Mouse (Mus musculus) embryonic fibroblast, embryonic 13.5 days (primary cell): ENCODE results near the gene Cacna2d1. TPM values are rescaled to one million over a fixed set of nuclear protein-coding genes. Genes with fewer than 3 reads are reported as not detected.
A peak's percentile ranks its signal among the peaks of the same experiment; 100 is the strongest.

Experiments
- H3K27ac ChIP-seq: 2 replicates; pipeline ENCODE4 v1.5.1; 2012; ENCODE audit warnings: low read length, control low read depth, inconsistent platforms; ENCODE audit not compliant: insufficient read depth
- H3K4me1 ChIP-seq: 2 replicates; pipeline ENCODE4 v1.6.1; 2011; ENCODE audit warnings: low read length; ENCODE audit not compliant: control insufficient read depth, insufficient read depth
- H3K4me3 ChIP-seq: 2 replicates; pipeline ENCODE4 v1.5.1; 2011; ENCODE audit warnings: mild to moderate bottlenecking, control low read depth, low read length; ENCODE audit not compliant: insufficient read depth
- CTCF ChIP-seq: IDR thresholded peaks from 2 replicates; pipeline ENCODE4 v1.5.1; 2011; ENCODE audit warnings: mild to moderate bottlenecking, control low read depth, low read length, moderate library complexity, borderline replicate concordance; ENCODE audit not compliant: insufficient read depth
- POLR2A ChIP-seq: IDR thresholded peaks from 2 replicates; pipeline ENCODE4 v1.6.1; 2011; ENCODE audit warnings: low read depth, mild to moderate bottlenecking, control low read depth, low read length, moderate library complexity
- polyA plus RNA-seq: library from polyadenylated mRNA; stranded (reverse); fragments of >200 nt; gene quantifications from 2 replicates; pipeline ENCODE4 v1.2.4, GENCODE M21; 2011; ENCODE audit warnings: low read depth; ENCODE audit not compliant: missing spikeins, insufficient read length

The Cacna2d1 gene
- 49.3 and 55.7 TPM in 2 replicates for polyA plus RNA-seq

- peak within 1 kb of the TSS; percentile 81 for H3K4me3 ChIP-seq
- peak; percentile 65 for TF ChIP-seq POLR2A
- no peak for TF ChIP-seq CTCF
- H3K27ac ChIP-seq = no peak within 1 kb of the TSS
- H3K4me1 ChIP-seq = no peaks in the 10 kb centered on the region
These were observed at the start of gene Cacna2d1 for GRCm38 (mm10) chr5:15934376-15935233. TSS of gene Cacna2d1 (plus strand) at chr5:15934691.

DNA sequence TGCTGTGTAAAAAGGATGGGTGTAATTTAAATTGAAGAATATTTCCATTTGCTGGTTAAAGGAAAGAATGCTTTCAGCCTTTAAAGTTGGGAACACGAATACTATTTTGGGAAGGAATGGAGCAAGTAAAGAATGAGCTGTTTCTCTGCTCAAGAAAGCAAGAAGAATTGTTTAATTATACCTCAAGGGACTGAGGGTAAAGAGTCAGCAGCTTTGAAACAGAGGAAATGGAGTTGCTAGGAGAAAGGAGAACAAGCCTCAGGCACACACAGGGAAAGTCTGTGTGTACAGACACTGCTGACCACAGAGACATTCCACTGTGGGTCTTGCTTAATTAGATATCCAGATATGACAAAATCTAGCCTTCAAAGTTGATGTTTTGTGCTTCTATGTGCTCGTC, 39.4 kb upstream of the Cacna2d1 start:
- H3K4me3 ChIP-seq = no peak overlapping the region
- H3K27ac ChIP-seq = no peak overlapping the region
- TF ChIP-seq POLR2A (no peak), CTCF (no peak)
- H3K4me1 ChIP-seq = no peaks in the 10 kb centered on the region

- TF ChIP-seq POLR2A (no peak), CTCF (no peak)
- H3K4me1 ChIP-seq = no peaks in the 10 kb centered on the region
- no peak overlapping the region for H3K4me3 ChIP-seq
- no peak overlapping the region for H3K27ac ChIP-seq
These were observed 37.8 kb upstream of the Cacna2d1 start for GRCm38 (mm10) chr5:15896706-15897105.

DNA sequence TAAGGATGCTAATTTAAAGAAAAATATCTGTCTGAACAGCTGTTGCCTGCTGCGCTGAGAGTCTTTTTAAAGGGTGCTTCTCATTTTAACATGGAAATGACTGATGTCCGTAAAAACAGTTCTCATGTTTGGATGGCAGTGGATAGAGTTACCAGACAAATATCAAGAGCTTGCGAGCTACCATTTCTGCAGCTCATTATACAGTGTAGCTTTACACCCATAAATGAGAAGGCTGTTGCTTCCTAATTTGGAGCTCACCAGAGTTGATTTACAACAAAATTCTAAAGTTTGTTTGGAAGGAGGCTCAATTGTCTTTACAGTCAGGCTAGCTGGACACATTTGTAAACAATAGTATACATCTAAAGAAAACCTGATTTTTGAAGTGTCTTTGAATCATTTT, 28.0 kb upstream of the Cacna2d1 start:
- no peaks in the 10 kb centered on the region for H3K4me1 ChIP-seq
- H3K4me3 ChIP-seq = no peak overlapping the region
- TF ChIP-seq CTCF (no peak), POLR2A (no peak)
- no peak overlapping the region for H3K27ac ChIP-seq

DNA sequence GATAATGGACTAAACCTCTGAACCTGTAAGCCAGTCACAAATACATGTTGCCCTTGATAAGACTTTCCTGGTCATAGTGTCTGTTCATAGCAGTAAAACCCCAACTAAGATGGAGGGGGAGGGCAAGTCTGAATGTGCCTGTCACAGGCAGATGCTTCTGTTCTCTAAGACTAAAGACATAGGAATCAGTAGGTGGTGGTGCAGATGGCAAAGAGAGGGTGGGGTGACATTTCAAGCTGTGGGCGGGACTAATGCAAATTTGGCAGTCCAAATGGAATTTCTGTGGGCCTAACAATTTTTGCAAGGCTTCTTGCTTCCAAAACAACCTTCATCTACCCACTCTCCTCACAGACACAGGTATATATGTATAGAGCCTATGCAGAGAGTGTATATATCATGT, 19.6 kb upstream of the Cacna2d1 start:
- Histone ChIP-seq H3K4me3 (no peak overlapping the region), H3K4me1 (no peaks in the 10 kb centered on the region), H3K27ac (no peak overlapping the region)
- TF ChIP-seq POLR2A (no peak), CTCF (no peak)

GRCm38 (mm10) chr5:15928506-15928905, 6.0 kb upstream of the Cacna2d1 start:
- H3K4me1 ChIP-seq = no peaks in the 10 kb centered on the region
- H3K4me3 ChIP-seq = no peak overlapping the region
- no peak overlapping the region for H3K27ac ChIP-seq
- no peak for TF ChIP-seq POLR2A
- TF ChIP-seq CTCF = no peak

DNA sequence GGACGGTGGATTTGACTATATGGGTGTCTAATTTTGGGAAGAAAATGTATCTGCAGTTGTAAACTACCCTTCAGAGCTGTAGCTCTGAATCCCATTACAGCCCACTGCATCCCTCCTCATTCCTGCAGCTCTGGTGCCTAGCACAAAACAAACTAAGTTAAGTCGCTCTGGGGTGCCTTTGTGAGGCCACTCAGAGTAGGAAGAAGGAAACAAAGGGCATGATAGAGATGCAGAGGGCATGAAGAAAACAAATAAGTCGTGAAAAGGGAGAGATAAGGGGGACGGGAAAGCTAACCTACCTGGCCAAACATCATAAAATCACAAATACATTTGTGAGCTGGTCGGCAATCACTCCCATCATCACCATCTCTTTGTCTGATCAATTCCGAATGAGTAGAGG, 1.5 kb upstream of the Cacna2d1 start:
- Histone ChIP-seq H3K4me3 (no peak overlapping the region), H3K27ac (no peak overlapping the region), H3K4me1 (no peaks in the 10 kb centered on the region)
- no peak for TF ChIP-seq POLR2A
- TF ChIP-seq CTCF = no peak

GRCm38 (mm10) chr5:15933581-15934375, 713 bp upstream of the Cacna2d1 start:
- TF ChIP-seq POLR2A (no peak), CTCF (no peak)

GRCm38 (mm10) chr5:15935234-15935728, 790 bp downstream of the Cacna2d1 start:
- TF ChIP-seq CTCF (no peak), POLR2A (no peak)
- Histone ChIP-seq H3K4me3 (peak overlapping the region; percentile 81), H3K27ac (no peak overlapping the region), H3K4me1 (no peaks in the 10 kb centered on the region)

More at GRCm38 (mm10) chr5:15933581-15934375, 713 bp upstream of the Cacna2d1 start:
- Histone ChIP-seq H3K27ac (no peak overlapping the region), H3K4me1 (no peaks in the 10 kb centered on the region), H3K4me3 (peak overlapping the region; percentile 51)
